Mouse (Mus musculus) midbrain, embryonic 16.5 days (tissue): ENCODE data around the gene Ddx51. TPM values are rescaled to one million over a fixed set of nuclear protein-coding genes. Genes with fewer than 3 reads are reported as not detected.

Experiments
- ATAC-seq: fragments of 200-750 bp; cut with Nextera tagmentation; 2 replicates; pipeline ENCODE4 v1.8.0; 2017; ENCODE audit warnings: moderate TSS enrichment
- H3K27ac ChIP-seq: fragments of 300-500 bp; sonication (generic); 2 replicates; pipeline ENCODE4 v1.5.1; 2014; ENCODE audit warnings: mild to moderate bottlenecking, low read length, mixed read lengths
- H3K27me3 ChIP-seq: fragments of 300-500 bp; sonication (generic); 2 replicates; pipeline ENCODE4 v1.6.1; 2014; ENCODE audit warnings: low read depth, low read length, mixed read lengths; ENCODE audit not compliant: control insufficient read depth, insufficient read depth
- H3K36me3 ChIP-seq: fragments of 300-500 bp; sonication (generic); 2 replicates; pipeline ENCODE4 v1.6.1; 2014; ENCODE audit warnings: mild to moderate bottlenecking, low read length, moderate library complexity, mixed read lengths; ENCODE audit not compliant: control insufficient read depth, insufficient read depth
- H3K4me1 ChIP-seq: fragments of 300-500 bp; sonication (generic); 2 replicates; pipeline ENCODE4 v1.6.1; 2014; ENCODE audit warnings: mild to moderate bottlenecking, low read length, mixed read lengths; ENCODE audit not compliant: control insufficient read depth, insufficient read depth
- H3K4me2 ChIP-seq: fragments of 300-500 bp; sonication (generic); 2 replicates; pipeline ENCODE4 v1.6.1; 2014; ENCODE audit warnings: mild to moderate bottlenecking, low read length, mixed read lengths
- H3K4me3 ChIP-seq: fragments of 300-500 bp; sonication (generic); 2 replicates; pipeline ENCODE4 v1.5.1; 2014; ENCODE audit warnings: low read depth, mild to moderate bottlenecking, low read length, moderate library complexity, mixed read lengths
- H3K9ac ChIP-seq: fragments of 300-500 bp; sonication (generic); 2 replicates; pipeline ENCODE4 v1.6.1; 2014; ENCODE audit warnings: low read depth, low read length, mixed read lengths
- H3K9me3 ChIP-seq: fragments of 300-500 bp; sonication (generic); replicated peaks from 2 replicates; pipeline ENCODE4 v1.6.1; 2014; ENCODE audit warnings: mild to moderate bottlenecking, low read length, mixed read lengths; ENCODE audit not compliant: control insufficient read depth, poor library complexity, severe bottlenecking
- WGBS: fragments of 180-500 bp; shearing (Covaris S2); extraction: QIAGEN DNeasy Blood & Tissue Kit; methylation state at CpG from one replicate; pipeline ENCODE4 v1.1.7; 2014; 5-methylcytosine and 5-hydroxymethylcytosine counted together
- polyA plus RNA-seq: library from polyadenylated mRNA; unstranded; fragments of >200 nt; fragmentation: Nextera tagmentation; extraction: Ambion mirVana; gene quantifications from 2 replicates; pipeline ENCODE4 v1.2.1, GENCODE M21; 2015

The Ddx51 gene
- polyA plus RNA-seq = 18.0 and 18.1 TPM in 2 replicates

DNA sequence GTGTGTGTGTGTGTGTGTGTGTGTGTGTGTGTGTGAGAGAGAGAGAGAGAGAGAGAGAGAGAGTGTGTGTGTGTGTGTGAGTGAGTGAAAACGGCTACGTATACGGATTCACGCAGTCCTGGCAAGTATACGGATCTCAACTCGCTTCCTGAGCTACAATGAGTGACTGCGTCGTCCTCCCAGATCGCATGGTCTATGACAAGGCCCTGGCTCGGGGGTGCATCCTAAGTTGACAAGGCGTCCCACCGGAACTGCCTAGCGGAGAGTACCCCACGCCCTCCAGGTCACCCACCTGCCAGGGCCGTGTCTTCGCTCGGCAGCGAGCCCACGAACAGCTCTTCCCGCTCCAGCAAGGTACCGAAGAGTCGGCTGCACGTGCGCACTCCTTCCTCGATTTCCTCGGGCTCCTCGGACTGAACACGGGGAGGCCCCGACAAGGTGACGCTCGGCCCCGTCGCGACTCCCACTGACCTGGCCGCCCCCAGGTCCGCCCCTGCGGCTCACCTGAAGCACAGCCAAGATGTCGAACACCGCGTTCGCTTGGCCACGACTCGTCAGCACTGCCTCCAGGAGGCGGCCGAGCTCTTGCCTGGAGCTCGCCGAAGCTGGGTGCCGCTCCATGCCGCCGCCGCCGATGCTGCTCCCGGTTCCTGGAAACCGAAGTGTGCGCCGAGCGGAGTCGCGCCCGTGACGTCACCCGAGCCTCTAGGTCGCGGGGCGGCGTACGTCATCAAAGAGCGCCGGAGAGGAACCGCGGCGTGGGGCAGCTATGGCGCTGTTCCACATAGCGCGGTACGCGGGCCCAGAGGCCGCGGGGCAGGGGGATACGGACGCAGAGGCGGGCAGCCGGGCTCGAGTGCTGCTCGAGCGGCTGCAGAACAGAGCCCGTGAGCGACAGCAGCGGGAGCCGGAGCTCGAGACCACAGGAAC lies at the start of gene Ddx51, which contains the start of gene Noc4l:
Gene Ddx51, plus strand, starts transcription at position 733 of the 930 bp plus-strand sequence.
Gene Noc4l, minus strand, starts transcription at position 699 of the 930 bp plus-strand sequence.
- Histone ChIP-seq H3K36me3 (peaks cover 38% of the 10 kb centered on the region), H3K9me3 (no peaks in the 10 kb centered on the region), H3K4me2 (peak within 1 kb of the TSS; percentile 95), H3K4me3 (peak within 1 kb of the TSS; percentile 97), H3K4me1 (peaks cover 12% of the 10 kb centered on the region), H3K27ac (peak within 1 kb of the TSS; percentile 66), H3K27me3 (no peaks in the 10 kb centered on the region), H3K9ac (peak within 1 kb of the TSS; percentile 91)
- WGBS = under 1% methylated on average over 91 of the region's 91 CpGs
- peak; percentile 84 for ATAC-seq

DNA sequence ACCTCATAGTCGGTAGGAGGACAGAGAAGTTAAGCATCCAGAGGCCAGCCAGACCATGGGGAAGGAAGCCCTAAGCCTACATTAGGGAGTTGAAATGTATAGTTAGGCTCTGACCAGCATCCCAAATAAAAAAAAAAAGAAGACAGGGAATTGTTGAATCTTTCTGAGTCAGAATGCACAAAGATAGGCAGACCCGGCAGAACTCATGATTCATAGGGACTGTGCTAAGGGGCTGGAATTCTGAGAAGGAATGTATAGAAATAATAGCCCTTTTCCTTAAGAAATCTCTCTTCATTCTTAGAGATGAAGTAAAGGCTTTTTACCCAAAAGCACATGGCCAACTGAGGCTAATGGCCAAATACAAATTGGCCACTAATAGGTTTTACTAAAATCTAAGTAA lies 48.9 kb upstream of the Ddx51 start:
- no peak overlapping the region for H3K9ac ChIP-seq
- ATAC-seq = no peak
- no peak overlapping the region for H3K27ac ChIP-seq
- H3K9me3 ChIP-seq = no peaks in the 10 kb centered on the region
- H3K36me3 ChIP-seq = no peaks in the 10 kb centered on the region; the same call in 1 of the 2 replicates
- no peak overlapping the region for H3K4me2 ChIP-seq
- no peaks in the 10 kb centered on the region for H3K27me3 ChIP-seq
- no peaks in the 10 kb centered on the region; the same call in 1 of the 2 replicates for H3K4me1 ChIP-seq
- 96% methylated on average over 2 of the region's 2 CpGs for WGBS
- no peak overlapping the region for H3K4me3 ChIP-seq

DNA sequence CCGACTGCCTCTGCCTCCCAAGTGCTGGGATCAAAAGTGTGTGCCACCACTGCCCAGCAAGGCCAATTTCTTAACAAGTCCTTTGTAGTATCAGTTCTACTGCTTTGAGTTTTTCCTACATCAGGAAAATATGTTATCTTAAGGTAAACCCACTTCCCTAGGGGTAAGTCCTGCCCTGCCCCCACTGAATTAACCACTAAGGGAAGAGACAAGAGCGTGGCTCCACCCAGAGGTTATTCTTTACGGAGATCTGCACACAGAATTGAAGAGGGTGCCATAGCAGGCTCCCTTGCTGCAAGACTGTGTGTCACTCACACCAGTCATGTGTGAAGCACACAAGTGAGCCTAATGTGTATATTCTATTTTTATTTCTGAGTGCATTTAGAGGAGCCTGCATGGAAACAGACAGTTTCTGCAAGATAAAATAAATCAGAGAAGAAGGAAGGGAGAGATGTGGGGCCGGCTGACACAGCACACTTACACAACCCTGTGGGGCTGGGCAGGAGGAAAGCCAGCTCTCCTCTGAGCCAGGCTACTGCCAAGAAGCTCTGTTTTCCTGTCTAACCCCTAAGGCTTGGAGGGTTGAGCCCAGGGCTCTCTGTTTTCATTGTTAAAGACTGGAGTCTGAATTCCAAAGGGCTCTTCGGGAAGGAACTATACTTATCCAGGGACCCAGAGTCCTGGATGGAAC lies 47.6 kb upstream of the Ddx51 start:
- 66% methylated on average over 5 of the region's 5 CpGs for WGBS
- Histone ChIP-seq H3K27ac (no peak overlapping the region), H3K36me3 (no peaks in the 10 kb centered on the region), H3K9ac (no peak overlapping the region), H3K4me1 (no peaks in the 10 kb centered on the region; the same call in 1 of the 2 replicates), H3K4me3 (no peak overlapping the region), H3K27me3 (no peaks in the 10 kb centered on the region), H3K4me2 (no peak overlapping the region), H3K9me3 (no peaks in the 10 kb centered on the region)
- no peak for ATAC-seq

DNA sequence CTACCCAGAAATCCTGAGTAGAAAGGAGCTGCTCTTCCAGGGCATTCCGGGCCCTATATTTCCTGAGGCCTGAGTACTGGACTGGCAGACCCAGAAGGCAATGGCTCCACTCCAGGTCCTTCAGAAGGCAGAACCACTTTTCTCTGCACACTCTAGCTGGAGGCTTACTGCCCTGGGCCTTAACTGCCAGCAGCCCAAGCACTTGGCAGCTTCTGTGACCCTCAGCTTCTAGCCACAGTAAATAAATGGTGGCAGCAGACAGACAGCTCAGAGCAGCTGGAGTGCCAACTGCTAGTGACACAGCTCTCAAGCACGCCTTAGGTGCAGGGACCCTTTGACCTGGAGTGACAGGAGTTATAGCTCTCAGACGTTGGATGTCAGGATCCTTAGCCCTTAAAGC lies 45.5 kb upstream of the Ddx51 start:
- H3K9ac ChIP-seq = no peak overlapping the region
- WGBS = 82% methylated on average over 3 of the region's 3 CpGs
- ATAC-seq = no peak
- H3K4me3 ChIP-seq = no peak overlapping the region
- no peak overlapping the region for H3K4me2 ChIP-seq
- H3K9me3 ChIP-seq = no peaks in the 10 kb centered on the region
- H3K27ac ChIP-seq = no peak overlapping the region
- H3K4me1 ChIP-seq = no peaks in the 10 kb centered on the region; the same call in 1 of the 2 replicates
- H3K27me3 ChIP-seq = no peaks in the 10 kb centered on the region
- H3K36me3 ChIP-seq = no peaks in the 10 kb centered on the region

DNA sequence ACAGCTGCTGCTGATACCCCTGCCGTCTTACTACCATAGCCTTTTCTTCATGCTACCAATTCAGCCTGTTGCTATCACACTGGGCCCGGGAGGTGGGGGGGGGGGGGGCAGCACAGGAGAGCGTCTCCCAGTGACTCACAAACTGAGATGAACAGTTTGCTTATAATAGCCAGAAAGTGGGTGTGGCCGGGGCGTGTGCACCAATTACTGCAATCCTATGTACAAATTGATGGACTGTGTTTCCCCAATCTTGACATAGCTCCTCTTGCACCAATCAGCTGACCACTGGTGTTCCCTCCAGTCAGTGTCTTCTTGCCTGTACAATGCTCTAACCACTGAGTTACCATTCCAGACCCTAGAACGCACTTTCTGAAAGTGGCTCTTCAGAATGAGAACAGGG lies 44.9 kb upstream of the Ddx51 start:
- no peaks in the 10 kb centered on the region for H3K27me3 ChIP-seq
- no peak overlapping the region for H3K4me2 ChIP-seq
- no peaks in the 10 kb centered on the region for H3K9me3 ChIP-seq
- peak overlapping the region; percentile 22; the same call in 1 of the 2 replicates for H3K27ac ChIP-seq
- WGBS = 84% methylated on average over 6 of the region's 6 CpGs
- H3K4me3 ChIP-seq = no peak overlapping the region
- ATAC-seq = no peak
- no peak overlapping the region for H3K9ac ChIP-seq
- no peaks in the 10 kb centered on the region for H3K36me3 ChIP-seq
- H3K4me1 ChIP-seq = no peaks in the 10 kb centered on the region; the same call in 1 of the 2 replicates

DNA sequence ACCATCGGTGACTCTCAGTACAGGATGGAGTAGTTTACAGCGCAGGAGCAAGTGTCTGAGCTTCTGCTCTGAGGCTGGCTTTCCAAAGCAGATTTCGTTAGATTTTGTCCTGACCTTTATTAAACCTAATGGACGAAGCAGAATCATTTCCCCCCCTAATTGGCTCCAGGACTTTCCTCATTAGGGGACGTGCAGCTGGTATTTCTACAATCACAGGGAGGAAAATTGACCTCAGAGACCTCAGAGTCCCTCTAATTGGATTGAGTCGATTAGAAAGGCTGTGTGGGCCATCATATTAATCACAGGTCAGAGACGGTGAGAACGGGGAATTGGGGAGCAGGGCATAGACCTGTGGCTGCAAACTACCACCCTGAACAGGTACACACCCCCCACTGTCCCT lies 44.3 kb upstream of the Ddx51 start:
- Histone ChIP-seq H3K27ac (no peak overlapping the region), H3K36me3 (no peaks in the 10 kb centered on the region), H3K4me2 (no peak overlapping the region), H3K4me1 (no peaks in the 10 kb centered on the region; the same call in 1 of the 2 replicates), H3K27me3 (no peaks in the 10 kb centered on the region), H3K4me3 (no peak overlapping the region), H3K9ac (no peak overlapping the region), H3K9me3 (no peaks in the 10 kb centered on the region)
- ATAC-seq = no peak
- 44% methylated on average over 8 of the region's 8 CpGs for WGBS

DNA sequence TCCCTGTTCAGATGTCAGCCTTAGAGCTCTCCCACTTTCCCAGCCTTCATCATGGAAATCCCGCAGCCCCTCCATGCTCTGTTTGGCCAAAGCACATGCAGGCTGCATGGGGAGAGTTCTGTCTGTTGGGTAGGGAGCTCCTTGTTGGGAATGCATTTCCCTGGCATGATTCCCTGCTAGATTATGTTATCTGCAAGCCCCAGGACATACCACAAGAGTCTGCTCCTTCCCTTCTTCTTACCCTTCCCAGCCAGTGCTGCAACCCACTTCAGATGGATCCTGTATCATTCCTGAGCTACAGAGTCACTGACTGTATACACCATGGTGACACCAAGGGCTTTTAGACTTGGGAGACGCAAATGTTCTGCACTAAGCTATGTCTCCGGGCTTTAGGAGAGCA lies 43.8 kb upstream of the Ddx51 start:
- Histone ChIP-seq H3K27ac (no peak overlapping the region), H3K27me3 (no peaks in the 10 kb centered on the region), H3K9me3 (no peaks in the 10 kb centered on the region), H3K4me2 (no peak overlapping the region), H3K36me3 (no peaks in the 10 kb centered on the region), H3K9ac (0 out of 2 replicates have a peak overlapping the region, but pooled peaks have one; percentile 6), H3K4me1 (no peaks in the 10 kb centered on the region; the same call in 1 of the 2 replicates), H3K4me3 (no peak overlapping the region)
- ATAC-seq = no peak
- 82% methylated on average over 3 of the region's 3 CpGs for WGBS

DNA sequence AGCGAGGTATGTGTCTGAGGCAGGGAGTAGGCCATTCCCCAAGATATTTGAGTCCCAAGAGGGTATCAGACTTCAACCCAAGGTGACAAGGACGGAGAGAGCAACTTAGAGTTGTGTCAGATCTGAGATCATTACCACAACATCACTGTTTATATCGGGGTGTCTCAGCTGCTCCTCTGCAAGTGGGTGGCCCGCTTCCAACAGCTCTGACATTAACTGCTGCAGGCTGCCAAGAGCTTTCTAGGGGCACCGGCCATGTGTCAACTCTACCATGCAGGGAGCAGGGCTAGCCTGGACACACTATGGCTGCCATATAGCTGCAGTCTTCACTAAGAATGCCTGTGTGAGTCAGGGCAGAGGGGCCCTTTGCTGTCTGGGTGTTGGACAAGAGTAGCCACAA lies 43.4 kb upstream of the Ddx51 start:
- no peak overlapping the region for H3K4me3 ChIP-seq
- peaks cover 3% of the 10 kb centered on the region for H3K36me3 ChIP-seq
- no peaks in the 10 kb centered on the region for H3K9me3 ChIP-seq
- no peak overlapping the region for H3K9ac ChIP-seq
- ATAC-seq = no peak; the same call in 1 of the 2 replicates
- no peak overlapping the region for H3K4me2 ChIP-seq
- WGBS = 86% methylated on average over 5 of the region's 5 CpGs
- H3K27me3 ChIP-seq = no peaks in the 10 kb centered on the region
- H3K4me1 ChIP-seq = no peaks in the 10 kb centered on the region; the same call in 1 of the 2 replicates
- H3K27ac ChIP-seq = no peak overlapping the region
